Mouse (Mus musculus) left cerebral cortex, adult 2 months (tissue): ENCODE results near the gene Olfr874. TPM values are rescaled to one million over a fixed set of nuclear protein-coding genes. Genes with fewer than 3 reads are reported as not detected.

Experiments
- DNase-seq, 2 experiments: peaks; one replicate each; pipeline ENCODE4 v3.0.0; 2021 to 2022; ENCODE audit warnings: low spot score in 2 of 2, mixed read lengths in 1 of 2; ENCODE audit errors: extremely low spot score in 1 of 2
- H3K27ac ChIP-seq: fragments of 200-600 bp; 2 replicates; pipeline ENCODE4 v1.8.1; 2022
- H3K4me3 ChIP-seq: fragments of 200-600 bp; 2 replicates; pipeline ENCODE4 v1.8.1; 2022
- CTCF ChIP-seq: fragments of 200-600 bp; IDR thresholded peaks from 2 replicates; pipeline ENCODE4 v1.8.1; 2022; ENCODE audit warnings: antibody characterized with exemption, mild to moderate bottlenecking, moderate library complexity
- intact Hi-C: fragments of 180-260 bp; cut with DNase I; formaldehyde crosslinking; loops from one replicate; pipeline ENCODE4 v1.15.1; 2025
- total RNA-seq, 2 experiments: library from RNA; stranded (reverse); gene quantifications; 2 replicates each; pipeline ENCODE4 v1.2.3; 2021

Olfr874 gene
- total RNA-seq, 2 experiments from 2014 or later = not detected

DNA sequence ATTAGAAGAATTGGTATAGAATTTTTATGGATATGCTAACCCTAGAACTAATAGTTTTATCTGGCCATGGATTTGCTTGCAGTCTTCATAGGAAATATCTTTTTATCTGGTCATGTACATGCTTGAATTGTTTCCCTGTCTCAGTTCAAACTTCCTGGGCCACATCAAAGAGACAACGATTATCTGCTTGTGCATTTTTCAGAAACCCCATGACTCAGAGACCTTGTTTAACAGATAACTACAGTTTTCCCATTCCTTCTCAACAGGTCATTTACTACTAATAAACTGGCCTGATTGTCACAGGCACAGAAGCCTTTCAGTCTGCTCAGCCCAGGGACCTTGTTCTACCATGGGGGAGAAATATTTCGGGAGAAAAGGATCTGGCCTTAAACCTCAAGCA lies 41.5 kb downstream of the Olfr874 start:
- intact Hi-C loops = no loop called here
- no peak for DNase-seq
- no peak for TF ChIP-seq CTCF
- Histone ChIP-seq H3K4me3 (no peak overlapping the region), H3K27ac (no peak overlapping the region)

Other genes starting within 250 kb of the Olfr874 start
- gene Esam, start 217.0 kb upstream of the Olfr874 start, total RNA-seq = 10 to 100 TPM; 19.6 to 22.5 TPM
- 1 to 10 TPM; 4.1 to 4.5 TPM for gene Vsig2, start 205.9 kb upstream of the Olfr874 start, total RNA-seq
- 1,000 to 10,000 TPM; 1,927 to 1,950 TPM for gene Nrgn, start 192.2 kb upstream of the Olfr874 start, total RNA-seq
- 10 to 100 TPM; 17.1 to 18.8 TPM for gene Siae, start 189.4 kb upstream of the Olfr874 start, total RNA-seq
- 1 to 10 TPM; 1.7 to 2.1 TPM for gene Spa17, start 131.4 kb upstream of the Olfr874 start, total RNA-seq
- gene Tbrg1, start 87.8 kb upstream of the Olfr874 start, total RNA-seq = 10 to 100 TPM; 52.5 to 59.8 TPM
- gene Panx3, start 75.9 kb upstream of the Olfr874 start, total RNA-seq = not detected
- not detected for gene Olfr160, start 28.9 kb upstream of the Olfr874 start, total RNA-seq
- gene Olfr875, start 26.8 kb downstream of the Olfr874 start, total RNA-seq = not detected
- gene Olfr876, start 57.9 kb downstream of the Olfr874 start, total RNA-seq = not detected
- gene Olfr877, start 109.2 kb downstream of the Olfr874 start, total RNA-seq = under 1 TPM in 1 of 2 experiments, not detected in 1; 0.25 TPM
- under 1 TPM; 0.05 to 0.07 TPM for gene Olfr145, start 151.6 kb downstream of the Olfr874 start, total RNA-seq
- under 1 TPM; 0.23 to 0.36 TPM for gene Olfr878, start 172.7 kb downstream of the Olfr874 start, total RNA-seq
- under 1 TPM; 0.26 to 0.34 TPM for gene Olfr881, start 246.7 kb downstream of the Olfr874 start, total RNA-seq